Mouse (Mus musculus): ENCODE results near the gene Cfap100. TPM values are rescaled to one million over a fixed set of nuclear protein-coding genes. Genes with fewer than 3 reads are reported as not detected.

The Cfap100 gene
- total and polyA plus RNA-seq, 2 experiments from 2014 or later: 0.04 TPM; not detected in 1

DNA sequence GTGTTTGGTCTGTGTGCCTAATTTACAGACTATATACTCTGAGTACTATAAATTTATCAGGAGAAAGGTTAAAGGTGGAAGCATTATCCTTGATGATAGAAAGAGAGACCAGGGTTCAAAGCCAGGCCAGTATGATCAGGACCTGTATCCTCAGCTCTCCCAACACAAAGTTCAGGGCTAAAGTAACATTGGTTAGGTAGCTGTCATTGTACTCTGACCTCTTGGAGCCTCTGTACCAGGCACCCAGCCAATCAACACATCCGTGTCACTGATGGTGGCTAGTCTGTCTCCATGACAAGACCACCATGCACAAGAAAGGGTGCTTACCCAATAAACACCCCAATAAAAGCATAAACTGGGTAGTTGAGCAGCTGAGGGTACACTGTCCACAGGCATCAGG is 17.6 kb downstream of the Cfap100 start:
- H3K27me3 ChIP-seq (ENCODE audit: control insufficient read depth, insufficient read depth, low read length): no peaks in the 10 kb centered on the region
- ATAC-seq (ENCODE audit: insufficient read depth, low read depth) (no peak), DNase-seq (ENCODE audit: low spot score) (no peak)
- H3K27ac ChIP-seq (ENCODE audit: low read depth): no peak overlapping the region
- H3K4me2 ChIP-seq (ENCODE audit: low read depth, low read length): no peak overlapping the region
- H3K4me3 ChIP-seq (ENCODE audit: low read depth, low read length): no peak overlapping the region
- H3K9ac ChIP-seq (replicated peaks; ENCODE audit: low read depth, low read length): no peak overlapping the region
- TF ChIP-seq EP300 (IDR thresholded peaks at IDR 0.05; ENCODE audit: low read depth) (no peak), CTCF (IDR thresholded peaks at IDR 0.05; ENCODE audit: low read depth) (no peak)
- H3K36me3 ChIP-seq (replicated peaks; ENCODE audit: control insufficient read depth, insufficient read depth, low read length): no peaks in the 10 kb centered on the region; the same call in 1 of the 2 replicates
- no peaks in the 10 kb centered on the region for H3K4me1 ChIP-seq (ENCODE audit: control insufficient read depth, insufficient read depth)
- no peaks in the 10 kb centered on the region for H3K9me3 ChIP-seq (replicated peaks; ENCODE audit: control insufficient read depth, low read length)
- WGBS: 77% methylated on average over 1 of the region's 1 CpGs

DNA sequence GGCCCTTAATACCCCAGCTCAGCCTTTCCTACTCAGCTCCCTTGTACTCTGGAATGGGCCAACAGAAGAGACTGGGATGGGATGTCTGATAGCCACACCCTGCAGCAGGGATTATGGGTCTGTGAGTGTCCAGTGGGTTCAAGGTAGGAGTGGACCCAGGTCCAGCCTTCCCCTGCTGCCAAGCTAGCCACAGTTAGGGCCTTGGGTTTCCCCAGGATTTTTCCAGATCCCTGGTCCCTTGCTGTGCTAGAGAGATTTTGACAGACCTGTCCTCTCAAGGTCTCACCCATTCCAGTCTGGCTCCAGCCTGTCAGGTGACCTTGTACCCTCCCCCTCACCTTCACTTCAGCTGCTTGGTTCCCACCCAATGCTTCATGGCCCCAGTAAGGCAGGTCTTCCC is 20.0 kb downstream of the Cfap100 start:
- Histone ChIP-seq H3K27ac (ENCODE audit: low read depth) (no peak overlapping the region), H3K4me3 (ENCODE audit: low read depth, low read length) (no peak overlapping the region), H3K9me3 (replicated peaks; ENCODE audit: control insufficient read depth, low read length) (no peaks in the 10 kb centered on the region), H3K27me3 (ENCODE audit: control insufficient read depth, insufficient read depth, low read length) (no peaks in the 10 kb centered on the region), H3K4me2 (ENCODE audit: low read depth, low read length) (no peak overlapping the region), H3K36me3 (replicated peaks; ENCODE audit: control insufficient read depth, insufficient read depth, low read length) (peaks cover 9% of the 10 kb centered on the region), H3K4me1 (ENCODE audit: control insufficient read depth, insufficient read depth) (no peaks in the 10 kb centered on the region), H3K9ac (replicated peaks; ENCODE audit: low read depth, low read length) (no peak overlapping the region)
- no peak for ATAC-seq (ENCODE audit: insufficient read depth, low read depth)
- TF ChIP-seq EP300 (IDR thresholded peaks at IDR 0.05; ENCODE audit: low read depth) (no peak), CTCF (IDR thresholded peaks at IDR 0.05; ENCODE audit: low read depth) (no peak)
- no peak for DNase-seq (ENCODE audit: low spot score)

DNA sequence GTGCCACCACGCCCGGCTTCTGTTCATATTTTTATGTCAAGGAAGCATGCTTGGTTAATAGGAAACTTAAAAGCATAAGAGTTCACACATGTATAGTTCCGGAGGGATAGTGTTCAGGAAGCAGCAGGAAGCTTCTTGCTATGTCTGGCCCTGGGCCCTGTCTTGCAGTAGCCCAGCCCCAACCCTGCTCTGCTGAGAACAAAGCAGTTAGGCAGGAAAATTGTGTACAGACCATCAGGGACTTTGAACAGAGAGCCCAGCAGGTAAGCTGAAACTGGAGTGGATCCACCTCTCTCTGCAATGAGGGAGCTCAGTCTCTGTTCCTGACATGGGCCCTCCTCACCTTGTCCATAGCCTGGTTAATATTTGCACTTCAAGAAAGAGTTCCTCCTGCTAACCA is 31.3 kb downstream of the Cfap100 start:
- DNase-seq (ENCODE audit: low spot score) (no peak), ATAC-seq (ENCODE audit: insufficient read depth, low read depth) (no peak)
- no peak overlapping the region for H3K4me2 ChIP-seq (ENCODE audit: low read depth, low read length)
- TF ChIP-seq CTCF (IDR thresholded peaks at IDR 0.05; ENCODE audit: low read depth) (no peak), EP300 (IDR thresholded peaks at IDR 0.05; ENCODE audit: low read depth) (no peak)
- peaks cover 77% of the 10 kb centered on the region for H3K36me3 ChIP-seq (replicated peaks; ENCODE audit: control insufficient read depth, insufficient read depth, low read length)
- H3K9ac ChIP-seq (replicated peaks; ENCODE audit: low read depth, low read length): no peak overlapping the region
- no peaks in the 10 kb centered on the region for H3K27me3 ChIP-seq (ENCODE audit: control insufficient read depth, insufficient read depth, low read length)
- H3K4me1 ChIP-seq (ENCODE audit: control insufficient read depth, insufficient read depth): no peaks in the 10 kb centered on the region
- H3K4me3 ChIP-seq (ENCODE audit: low read depth, low read length): no peak overlapping the region
- no peaks in the 10 kb centered on the region for H3K9me3 ChIP-seq (replicated peaks; ENCODE audit: control insufficient read depth, low read length)
- H3K27ac ChIP-seq (ENCODE audit: low read depth): no peak overlapping the region
- 75% methylated on average over 3 of the region's 3 CpGs for WGBS

DNA sequence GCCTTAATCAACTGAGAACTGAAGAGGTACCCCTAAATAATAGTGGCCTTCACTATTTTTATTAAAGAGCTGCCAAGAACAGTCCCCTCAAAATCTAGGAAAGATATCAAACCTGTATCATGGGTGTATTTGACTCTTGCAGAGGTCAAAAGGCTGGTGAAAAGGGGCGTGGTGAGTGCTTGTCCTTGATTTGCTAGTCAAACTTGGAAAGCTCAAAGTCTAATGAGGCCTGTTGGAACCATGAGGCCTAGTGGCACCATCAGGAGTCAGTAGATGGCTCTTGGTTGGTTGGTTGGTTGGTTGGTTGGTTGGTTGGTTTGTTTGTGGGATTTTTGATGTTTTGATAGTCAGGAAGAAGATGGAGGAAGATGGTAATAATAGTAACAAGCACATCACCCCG is 32.8 kb downstream of the Cfap100 start:
- Histone ChIP-seq H3K9ac (replicated peaks; ENCODE audit: low read depth, low read length) (no peak overlapping the region), H3K27ac (ENCODE audit: low read depth) (no peak overlapping the region), H3K36me3 (replicated peaks; ENCODE audit: control insufficient read depth, insufficient read depth, low read length) (peaks cover 74% of the 10 kb centered on the region), H3K27me3 (ENCODE audit: control insufficient read depth, insufficient read depth, low read length) (no peaks in the 10 kb centered on the region), H3K4me3 (ENCODE audit: low read depth, low read length) (no peak overlapping the region), H3K4me1 (ENCODE audit: control insufficient read depth, insufficient read depth) (no peaks in the 10 kb centered on the region), H3K9me3 (replicated peaks; ENCODE audit: control insufficient read depth, low read length) (no peaks in the 10 kb centered on the region), H3K4me2 (ENCODE audit: low read depth, low read length) (no peak overlapping the region)
- ATAC-seq (ENCODE audit: insufficient read depth, low read depth) (no peak), DNase-seq (ENCODE audit: low spot score) (no peak)
- TF ChIP-seq EP300 (IDR thresholded peaks at IDR 0.05; ENCODE audit: low read depth) (no peak), CTCF (IDR thresholded peaks at IDR 0.05; ENCODE audit: low read depth) (no peak)
- WGBS: 91% methylated on average over 2 of the region's 2 CpGs

DNA sequence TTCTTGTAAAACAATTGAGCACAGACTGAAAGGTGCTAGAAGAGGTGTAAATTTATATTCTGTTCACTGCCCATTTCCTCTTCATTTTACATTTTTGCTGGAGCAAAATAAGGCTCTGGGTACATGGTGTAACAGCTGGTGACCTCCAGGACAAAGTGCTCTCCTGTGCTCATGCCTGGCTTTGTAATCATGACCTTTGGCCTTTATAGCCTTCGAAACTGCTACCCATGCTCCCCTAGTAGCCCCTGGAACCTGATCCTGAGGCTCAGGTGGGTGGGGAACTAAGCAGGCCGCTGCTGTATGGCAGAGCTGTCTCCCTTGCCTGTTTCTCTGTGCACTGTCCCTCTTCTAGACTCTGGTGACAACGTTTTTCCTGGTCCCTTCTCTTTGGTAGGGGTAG is 34.6 kb downstream of the Cfap100 start:
- Histone ChIP-seq H3K9me3 (replicated peaks; ENCODE audit: control insufficient read depth, low read length) (no peaks in the 10 kb centered on the region), H3K27me3 (ENCODE audit: control insufficient read depth, insufficient read depth, low read length) (no peaks in the 10 kb centered on the region), H3K9ac (replicated peaks; ENCODE audit: low read depth, low read length) (no peak overlapping the region), H3K4me3 (ENCODE audit: low read depth, low read length) (no peak overlapping the region), H3K4me2 (ENCODE audit: low read depth, low read length) (no peak overlapping the region), H3K36me3 (replicated peaks; ENCODE audit: control insufficient read depth, insufficient read depth, low read length) (peaks cover 69% of the 10 kb centered on the region), H3K4me1 (ENCODE audit: control insufficient read depth, insufficient read depth) (no peaks in the 10 kb centered on the region), H3K27ac (ENCODE audit: low read depth) (no peak overlapping the region)
- WGBS: 74% methylated on average over 3 of the region's 3 CpGs
- ATAC-seq (ENCODE audit: insufficient read depth, low read depth): no peak
- TF ChIP-seq EP300 (IDR thresholded peaks at IDR 0.05; ENCODE audit: low read depth) (no peak), CTCF (IDR thresholded peaks at IDR 0.05; ENCODE audit: low read depth) (no peak)
- DNase-seq (ENCODE audit: low spot score): no peak

DNA sequence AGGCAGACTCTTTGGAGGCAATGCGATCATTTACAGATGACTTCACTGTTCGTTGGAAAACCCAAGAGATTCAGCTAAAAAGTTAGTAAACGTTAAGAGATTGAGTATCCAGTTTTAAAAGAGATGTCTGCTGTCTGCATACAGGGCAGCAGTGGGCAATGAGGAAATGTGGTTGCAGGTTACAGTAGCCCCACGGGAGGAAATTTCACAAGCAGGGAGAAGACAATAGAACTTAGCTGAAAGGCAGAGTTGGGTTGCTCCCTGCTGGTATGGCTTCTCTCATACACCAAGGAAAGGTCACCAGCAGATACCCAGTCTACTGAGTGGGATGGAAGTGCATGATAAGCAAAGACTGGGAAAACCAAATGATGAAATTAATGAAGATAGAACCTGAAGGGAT is 38.0 kb downstream of the Cfap100 start:
- DNase-seq (ENCODE audit: low spot score) (no peak), ATAC-seq (ENCODE audit: insufficient read depth, low read depth) (no peak)
- no peaks in the 10 kb centered on the region for H3K9me3 ChIP-seq (replicated peaks; ENCODE audit: control insufficient read depth, low read length)
- no peak overlapping the region for H3K27ac ChIP-seq (ENCODE audit: low read depth)
- H3K9ac ChIP-seq (replicated peaks; ENCODE audit: low read depth, low read length): no peak overlapping the region
- no peaks in the 10 kb centered on the region for H3K4me1 ChIP-seq (ENCODE audit: control insufficient read depth, insufficient read depth)
- WGBS: 83% methylated on average over 4 of the region's 4 CpGs
- TF ChIP-seq CTCF (IDR thresholded peaks at IDR 0.05; ENCODE audit: low read depth): no peak
- TF ChIP-seq EP300 (IDR thresholded peaks at IDR 0.05; ENCODE audit: low read depth): no peak
- H3K4me3 ChIP-seq (ENCODE audit: low read depth, low read length): no peak overlapping the region
- H3K27me3 ChIP-seq (ENCODE audit: control insufficient read depth, insufficient read depth, low read length): no peaks in the 10 kb centered on the region
- H3K4me2 ChIP-seq (ENCODE audit: low read depth, low read length): no peak overlapping the region
- H3K36me3 ChIP-seq (replicated peaks; ENCODE audit: control insufficient read depth, insufficient read depth, low read length): peaks cover 73% of the 10 kb centered on the region
